Mouse (Mus musculus): ENCODE measurements around the gene Rassf2.

GRCm38 (mm10) chr2:132073052-132073451 lies 43.0 kb upstream of the Rassf2 start:
- TF ChIP-seq TAL1 (IDR thresholded peaks at IDR 0.05; ENCODE audit: low read length) (no peak), GATA1 (IDR thresholded peaks at IDR 0.05; ENCODE audit: low read length) (no peak)

Data from erythroblast, embryonic 14.5 days (primary cell).